Mouse (Mus musculus): ENCODE measurements around the gene Gstp3. TPM values are rescaled to one million over a fixed set of nuclear protein-coding genes. Genes with fewer than 3 reads are reported as not detected.
"Not testable (repeated sequence)": the region's sequence is repeated elsewhere in the genome, so short reads cannot be mapped to it uniquely, and the experiment has no call there.

Gene Gstp3
- polyA plus RNA-seq, 1 experiment from 2014 or later: 6.1 TPM

GRCm38 (mm10) chr19:4041500-4041899 is 17.9 kb downstream of the Gstp3 start:
- not testable (repeated sequence) for ATAC-seq (ENCODE audit: insufficient read depth, low FRiP score); H3K4me3 ChIP-seq (replicated peaks; ENCODE audit: low read length); H3K27me3 ChIP-seq (ENCODE audit: control insufficient read depth, insufficient read depth, low read length); H3K4me2 ChIP-seq (ENCODE audit: low read depth, low read length); H3K27ac ChIP-seq (ENCODE audit: low read length); H3K9me3 ChIP-seq (replicated peaks; ENCODE audit: control insufficient read depth, low read length); H3K4me1 ChIP-seq (ENCODE audit: control insufficient read depth, insufficient read depth, low read length); H3K36me3 ChIP-seq (ENCODE audit: control insufficient read depth, insufficient read depth, low read length)
- H3K9ac ChIP-seq (ENCODE audit: low read length): 0 out of 2 replicates have a peak overlapping the region, but pooled peaks have one; percentile 1
- 89% methylated on average over 3 of the region's 4 CpGs for WGBS

- not testable (repeated sequence) for ATAC-seq (ENCODE audit: insufficient read depth, low FRiP score)
Measured at GRCm38 (mm10) chr19:4040941-4041340, 18.4 kb downstream of the Gstp3 start.

GRCm38 (mm10) chr19:4037788-4038232 is 21.6 kb downstream of the Gstp3 start, which contains the start of gene Gstp1:
Gene Gstp1 (minus strand): TSS chr19:4037985.
- 0% methylated on average over 26 of the region's 26 CpGs for WGBS
- no peaks in the 10 kb centered on the region for H3K27me3 ChIP-seq (ENCODE audit: control insufficient read depth, insufficient read depth, low read length)
- H3K4me2 ChIP-seq (ENCODE audit: low read depth, low read length): peak within 1 kb of the TSS; percentile 90
- peak within 1 kb of the TSS; percentile 90 for H3K27ac ChIP-seq (ENCODE audit: low read length)
- H3K36me3 ChIP-seq (ENCODE audit: control insufficient read depth, insufficient read depth, low read length): no peaks in the 10 kb centered on the region; the same call in 1 of the 2 replicates
- no peaks in the 10 kb centered on the region for H3K9me3 ChIP-seq (replicated peaks; ENCODE audit: control insufficient read depth, low read length)
- H3K4me1 ChIP-seq (ENCODE audit: control insufficient read depth, insufficient read depth, low read length): peaks cover 12% of the 10 kb centered on the region
- peak within 1 kb of the TSS; percentile 94 for H3K9ac ChIP-seq (ENCODE audit: low read length)
- peak; percentile 87 for ATAC-seq (ENCODE audit: insufficient read depth, low FRiP score)
- peak within 1 kb of the TSS; percentile 89 for H3K4me3 ChIP-seq (replicated peaks; ENCODE audit: low read length)

More at GRCm38 (mm10) chr19:4040941-4041340, 18.4 kb downstream of the Gstp3 start:
- H3K36me3 ChIP-seq (ENCODE audit: control insufficient read depth, insufficient read depth, low read length); H3K9ac ChIP-seq (ENCODE audit: low read length); H3K27ac ChIP-seq (ENCODE audit: low read length); H3K4me2 ChIP-seq (ENCODE audit: low read depth, low read length); H3K9me3 ChIP-seq (replicated peaks; ENCODE audit: control insufficient read depth, low read length); H3K27me3 ChIP-seq (ENCODE audit: control insufficient read depth, insufficient read depth, low read length); H3K4me3 ChIP-seq (replicated peaks; ENCODE audit: low read length): not testable (repeated sequence)
- H3K4me1 ChIP-seq (ENCODE audit: control insufficient read depth, insufficient read depth, low read length): peaks cover 11% of the 10 kb centered on the region
- 83% methylated on average over 5 of the region's 5 CpGs for WGBS

GRCm38 (mm10) chr19:4037154-4037787 is 22.1 kb downstream of the Gstp3 start:
- Histone ChIP-seq H3K27ac (ENCODE audit: low read length) (peak overlapping the region; percentile 90), H3K4me2 (ENCODE audit: low read depth, low read length) (peak overlapping the region; percentile 90), H3K4me3 (replicated peaks; ENCODE audit: low read length) (peak overlapping the region; percentile 89), H3K4me1 (ENCODE audit: control insufficient read depth, insufficient read depth, low read length) (peaks cover 12% of the 10 kb centered on the region), H3K9ac (ENCODE audit: low read length) (peak overlapping the region; percentile 94)
- not testable (repeated sequence) for H3K27me3 ChIP-seq (ENCODE audit: control insufficient read depth, insufficient read depth, low read length); H3K9me3 ChIP-seq (replicated peaks; ENCODE audit: control insufficient read depth, low read length); ATAC-seq (ENCODE audit: insufficient read depth, low FRiP score); H3K36me3 ChIP-seq (ENCODE audit: control insufficient read depth, insufficient read depth, low read length)
- 21% methylated on average over 7 of the region's 8 CpGs for WGBS

GRCm38 (mm10) chr19:4036327-4037045 is 22.9 kb downstream of the Gstp3 start:
- H3K4me2 ChIP-seq (ENCODE audit: low read depth, low read length): peak overlapping the region; percentile 49
- H3K27me3 ChIP-seq (ENCODE audit: control insufficient read depth, insufficient read depth, low read length): no peaks in the 10 kb centered on the region
- H3K4me1 ChIP-seq (ENCODE audit: control insufficient read depth, insufficient read depth, low read length): peaks cover 12% of the 10 kb centered on the region
- no peaks in the 10 kb centered on the region for H3K9me3 ChIP-seq (replicated peaks; ENCODE audit: control insufficient read depth, low read length)
- H3K36me3 ChIP-seq (ENCODE audit: control insufficient read depth, insufficient read depth, low read length): no peaks in the 10 kb centered on the region; the same call in 1 of the 2 replicates
- WGBS: 54% methylated on average over 12 of the region's 12 CpGs
- H3K4me3 ChIP-seq (replicated peaks; ENCODE audit: low read length): peak overlapping the region; percentile 30
- peak overlapping the region; percentile 23; the same call in 1 of the 2 replicates for H3K27ac ChIP-seq (ENCODE audit: low read length)
- peak; percentile 61; the same call in 1 of the 2 replicates for ATAC-seq (ENCODE audit: insufficient read depth, low FRiP score)
- H3K9ac ChIP-seq (ENCODE audit: low read length): peak overlapping the region; percentile 52

GRCm38 (mm10) chr19:4033742-4034141 is 25.6 kb downstream of the Gstp3 start:
- no peak overlapping the region for H3K9ac ChIP-seq (ENCODE audit: low read length)

GRCm38 (mm10) chr19:4033298-4033697 is 26.1 kb downstream of the Gstp3 start:
- no peak overlapping the region for H3K4me2 ChIP-seq (ENCODE audit: low read depth, low read length)
- WGBS: 49% methylated on average over 3 of the region's 3 CpGs
- H3K4me3 ChIP-seq (replicated peaks; ENCODE audit: low read length): no peak overlapping the region
- H3K9me3 ChIP-seq (replicated peaks; ENCODE audit: control insufficient read depth, low read length): no peaks in the 10 kb centered on the region
- no peaks in the 10 kb centered on the region for H3K27me3 ChIP-seq (ENCODE audit: control insufficient read depth, insufficient read depth, low read length)
- H3K27ac ChIP-seq (ENCODE audit: low read length): no peak overlapping the region
- ATAC-seq (ENCODE audit: insufficient read depth, low FRiP score): no peak
- no peak overlapping the region for H3K9ac ChIP-seq (ENCODE audit: low read length)
- peaks cover 12% of the 10 kb centered on the region for H3K4me1 ChIP-seq (ENCODE audit: control insufficient read depth, insufficient read depth, low read length)
- no peaks in the 10 kb centered on the region; the same call in 1 of the 2 replicates for H3K36me3 ChIP-seq (ENCODE audit: control insufficient read depth, insufficient read depth, low read length)

More at GRCm38 (mm10) chr19:4033742-4034141, 25.6 kb downstream of the Gstp3 start:
- Histone ChIP-seq H3K4me3 (replicated peaks; ENCODE audit: low read length) (no peak overlapping the region), H3K27me3 (ENCODE audit: control insufficient read depth, insufficient read depth, low read length) (no peaks in the 10 kb centered on the region), H3K9me3 (replicated peaks; ENCODE audit: control insufficient read depth, low read length) (no peaks in the 10 kb centered on the region), H3K36me3 (ENCODE audit: control insufficient read depth, insufficient read depth, low read length) (no peaks in the 10 kb centered on the region; the same call in 1 of the 2 replicates), H3K27ac (ENCODE audit: low read length) (peak overlapping the region; percentile 21; the same call in 1 of the 2 replicates), H3K4me2 (ENCODE audit: low read depth, low read length) (no peak overlapping the region), H3K4me1 (ENCODE audit: control insufficient read depth, insufficient read depth, low read length) (peaks cover 12% of the 10 kb centered on the region)
- no peak for ATAC-seq (ENCODE audit: insufficient read depth, low FRiP score)
- WGBS: 49% methylated on average over 5 of the region's 5 CpGs

- Histone ChIP-seq H3K9ac (ENCODE audit: low read length) (no peak overlapping the region), H3K4me1 (ENCODE audit: control insufficient read depth, insufficient read depth, low read length) (peaks cover 12% of the 10 kb centered on the region), H3K27me3 (ENCODE audit: control insufficient read depth, insufficient read depth, low read length) (no peaks in the 10 kb centered on the region), H3K9me3 (replicated peaks; ENCODE audit: control insufficient read depth, low read length) (no peaks in the 10 kb centered on the region), H3K4me3 (replicated peaks; ENCODE audit: low read length) (no peak overlapping the region), H3K36me3 (ENCODE audit: control insufficient read depth, insufficient read depth, low read length) (no peaks in the 10 kb centered on the region; the same call in 1 of the 2 replicates), H3K4me2 (ENCODE audit: low read depth, low read length) (no peak overlapping the region), H3K27ac (ENCODE audit: low read length) (no peak overlapping the region)
- WGBS: 63% methylated on average over 7 of the region's 7 CpGs
- no peak for ATAC-seq (ENCODE audit: insufficient read depth, low FRiP score)
Measured at GRCm38 (mm10) chr19:4032668-4033067, 26.7 kb downstream of the Gstp3 start.

- H3K36me3 ChIP-seq (ENCODE audit: control insufficient read depth, insufficient read depth, low read length): no peaks in the 10 kb centered on the region
- no peaks in the 10 kb centered on the region; the same call in 1 of the 2 replicates for H3K9me3 ChIP-seq (replicated peaks; ENCODE audit: control insufficient read depth, low read length)
- no peak overlapping the region for H3K9ac ChIP-seq (ENCODE audit: low read length)
- H3K4me2 ChIP-seq (ENCODE audit: low read depth, low read length): no peak overlapping the region
- no peak overlapping the region for H3K27ac ChIP-seq (ENCODE audit: low read length)
- no peak overlapping the region for H3K4me3 ChIP-seq (replicated peaks; ENCODE audit: low read length)
- no peaks in the 10 kb centered on the region for H3K27me3 ChIP-seq (ENCODE audit: control insufficient read depth, insufficient read depth, low read length)
- H3K4me1 ChIP-seq (ENCODE audit: control insufficient read depth, insufficient read depth, low read length): no peaks in the 10 kb centered on the region
- ATAC-seq (ENCODE audit: insufficient read depth, low FRiP score): no peak
Measured at GRCm38 (mm10) chr19:4027576-4027975, 31.8 kb downstream of the Gstp3 start.
